Mouse (Mus musculus): ENCODE measurements at regions not wholly inside any gene's neighbourhood (a gene's known extent, or its start where the extent isn't known, plus 50 kb on each side); places are given as distances from the start of the nearest gene placed in this dataset.

DNA sequence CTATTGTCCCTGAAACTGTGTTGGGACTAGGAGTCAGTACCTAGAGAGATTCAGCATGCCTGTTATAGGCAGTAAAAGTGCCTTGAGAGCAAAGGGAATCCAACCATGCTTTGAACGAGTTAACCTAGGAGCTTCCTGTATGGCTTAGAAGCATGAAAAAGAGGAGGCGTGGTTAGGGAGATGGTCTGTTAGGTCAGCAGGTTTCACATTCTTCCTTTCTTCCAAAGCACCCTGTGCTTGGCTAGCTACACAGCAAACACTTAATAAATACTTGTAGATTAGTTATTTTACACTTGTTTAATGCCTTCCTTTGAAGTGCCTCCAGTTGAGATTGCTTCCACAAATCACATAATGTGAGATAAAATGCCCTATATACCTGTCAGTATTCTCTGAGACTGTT is 284.9 kb upstream of the Adgra3 start:
- Histone ChIP-seq H3K9ac (no peak overlapping the region), H3K27ac (replicated peaks) (no peak overlapping the region), H3K27me3 (no peaks in the 10 kb centered on the region), H3K36me3 (no peaks in the 10 kb centered on the region), H3K4me1 (replicated peaks) (no peaks in the 10 kb centered on the region), H3K9me3 (no peaks in the 10 kb centered on the region), H3K4me2 (no peak overlapping the region), H3K4me3 (no peak overlapping the region)
- 56% methylated on average over 2 of the region's 2 CpGs for WGBS
- no peak for ATAC-seq (ENCODE audit: low read depth)

DNA sequence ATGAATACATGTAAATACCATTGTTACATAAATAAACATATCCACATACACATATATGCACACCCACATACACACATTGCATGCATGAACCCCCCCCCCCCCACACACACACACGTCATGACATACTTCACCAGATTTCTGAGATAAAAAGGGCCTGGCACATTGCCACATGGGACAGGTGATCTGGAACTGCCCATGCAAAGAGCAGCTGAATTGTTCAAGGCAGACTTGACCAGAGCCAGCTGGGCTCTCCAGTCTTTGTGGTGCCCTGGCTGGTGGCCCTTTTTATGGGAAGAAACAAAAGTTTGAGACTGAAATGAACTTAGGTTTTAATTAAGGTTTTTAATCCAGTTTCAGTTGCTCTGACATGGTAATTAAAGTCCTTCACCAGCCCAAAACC is 250.7 kb upstream of the Adgra3 start:
- H3K4me2 ChIP-seq, result no peak overlapping the region
- H3K27ac ChIP-seq (replicated peaks), result no peak overlapping the region
- no peaks in the 10 kb centered on the region for H3K9me3 ChIP-seq
- H3K4me1 ChIP-seq (replicated peaks), result no peaks in the 10 kb centered on the region
- 60% methylated on average over 1 of the region's 1 CpGs for whole genome bisulfite sequencing
- no peak overlapping the region for H3K4me3 ChIP-seq
- H3K9ac ChIP-seq, result no peak overlapping the region
- no peaks in the 10 kb centered on the region for H3K36me3 ChIP-seq
- ATAC-seq (ENCODE audit: low read depth), result no peak
- no peaks in the 10 kb centered on the region for H3K27me3 ChIP-seq

DNA sequence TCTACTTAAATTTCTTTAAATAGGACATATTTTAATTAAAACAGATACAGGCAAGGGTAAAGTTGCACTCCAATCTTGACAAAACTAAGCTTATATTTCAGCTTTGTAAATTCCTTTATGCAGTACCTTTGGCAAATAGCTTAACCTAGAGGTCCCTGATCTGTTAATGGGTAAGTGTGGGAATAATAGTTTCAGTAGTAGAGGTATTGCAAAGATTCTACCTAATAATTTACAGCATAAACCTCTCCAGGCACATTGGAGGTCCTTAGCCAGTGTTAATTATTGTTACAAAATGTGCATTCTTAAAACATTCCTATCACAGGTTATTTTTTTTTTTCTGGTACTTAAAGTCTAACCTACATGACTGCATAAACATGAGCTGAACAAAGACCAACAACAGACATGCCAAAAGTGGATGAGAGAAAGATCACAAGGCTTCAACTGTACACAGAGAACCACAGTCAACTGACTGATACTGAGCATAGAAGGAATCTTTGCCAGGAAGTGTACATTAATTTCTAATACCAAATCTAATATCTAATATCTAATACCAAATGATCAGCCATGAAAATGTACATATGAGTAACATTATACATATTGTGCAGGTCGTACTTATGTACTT is 245.2 kb upstream of the Adgra3 start:
- no peak for ATAC-seq (ENCODE audit: low read depth)
- H3K4me1 ChIP-seq (replicated peaks), result no peaks in the 10 kb centered on the region
- H3K9ac ChIP-seq, result no peak overlapping the region
- WGBS, result 79% methylated on average over 1 of the region's 1 CpGs
- H3K9me3 ChIP-seq, result no peaks in the 10 kb centered on the region
- H3K27me3 ChIP-seq, result no peaks in the 10 kb centered on the region
- no peak overlapping the region for H3K4me2 ChIP-seq
- H3K4me3 ChIP-seq, result no peak overlapping the region
- H3K27ac ChIP-seq (replicated peaks), result no peak overlapping the region
- H3K36me3 ChIP-seq, result no peaks in the 10 kb centered on the region

DNA sequence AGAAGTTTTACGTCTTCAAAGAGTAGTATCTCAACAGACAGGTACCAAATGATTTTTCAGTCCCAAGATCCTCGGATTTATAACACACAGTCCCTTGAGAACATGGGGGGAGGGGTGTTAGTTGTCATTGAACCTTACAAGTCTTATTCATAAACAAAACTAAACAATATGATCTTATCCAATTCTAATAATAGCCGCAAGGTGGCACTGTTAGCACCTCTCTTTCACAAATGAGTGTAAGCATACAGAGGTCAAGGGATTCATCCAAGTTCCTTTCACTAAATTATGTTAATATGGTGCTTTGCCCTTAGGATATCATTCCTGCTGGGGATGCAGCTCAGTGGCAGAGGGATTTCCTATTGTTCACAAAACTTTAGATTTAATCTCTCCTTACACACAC is 235.0 kb upstream of the Adgra3 start:
- no peak overlapping the region for H3K9ac ChIP-seq
- H3K9me3 ChIP-seq, result no peaks in the 10 kb centered on the region
- WGBS, result 71% methylated on average over 3 of the region's 3 CpGs
- no peaks in the 10 kb centered on the region for H3K27me3 ChIP-seq
- H3K36me3 ChIP-seq, result no peaks in the 10 kb centered on the region
- H3K27ac ChIP-seq (replicated peaks), result no peak overlapping the region
- no peaks in the 10 kb centered on the region for H3K4me1 ChIP-seq (replicated peaks)
- no peak overlapping the region for H3K4me2 ChIP-seq
- H3K4me3 ChIP-seq, result no peak overlapping the region
- no peak for ATAC-seq (ENCODE audit: low read depth)

DNA sequence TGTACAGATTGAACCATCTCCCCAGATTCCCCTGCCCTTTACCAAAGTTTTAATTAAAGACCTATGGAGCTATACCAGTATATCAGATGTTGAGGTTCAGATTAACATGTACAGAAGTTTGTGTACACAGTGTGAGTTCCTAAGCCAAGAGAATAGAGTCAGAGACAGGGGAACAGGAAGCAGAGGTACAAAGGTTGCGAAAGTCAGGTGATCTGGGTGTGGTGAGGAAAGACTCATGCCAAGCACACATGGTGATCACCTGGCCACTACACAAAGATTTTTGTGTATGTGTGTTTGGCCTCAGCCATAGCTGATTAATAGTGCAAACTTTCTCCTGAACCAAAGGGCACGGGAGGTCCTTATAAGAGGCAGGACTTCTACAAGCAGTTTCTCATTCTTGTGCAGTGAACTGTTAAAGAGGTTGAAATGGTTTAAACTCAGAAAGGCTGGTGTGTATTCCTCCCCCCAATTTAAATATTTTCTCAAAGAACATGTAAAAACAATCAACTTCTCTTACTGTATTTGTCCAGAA is 232.1 kb upstream of the Adgra3 start:
- H3K9ac ChIP-seq, result no peak overlapping the region
- H3K27ac ChIP-seq (replicated peaks), result no peak overlapping the region
- no peaks in the 10 kb centered on the region for H3K4me1 ChIP-seq (replicated peaks)
- ATAC-seq (ENCODE audit: low read depth), result no peak
- no peaks in the 10 kb centered on the region for H3K36me3 ChIP-seq
- WGBS, result 73% methylated on average over 2 of the region's 2 CpGs
- no peak overlapping the region for H3K4me2 ChIP-seq
- H3K4me3 ChIP-seq, result no peak overlapping the region
- H3K9me3 ChIP-seq, result no peaks in the 10 kb centered on the region
- no peaks in the 10 kb centered on the region for H3K27me3 ChIP-seq

DNA sequence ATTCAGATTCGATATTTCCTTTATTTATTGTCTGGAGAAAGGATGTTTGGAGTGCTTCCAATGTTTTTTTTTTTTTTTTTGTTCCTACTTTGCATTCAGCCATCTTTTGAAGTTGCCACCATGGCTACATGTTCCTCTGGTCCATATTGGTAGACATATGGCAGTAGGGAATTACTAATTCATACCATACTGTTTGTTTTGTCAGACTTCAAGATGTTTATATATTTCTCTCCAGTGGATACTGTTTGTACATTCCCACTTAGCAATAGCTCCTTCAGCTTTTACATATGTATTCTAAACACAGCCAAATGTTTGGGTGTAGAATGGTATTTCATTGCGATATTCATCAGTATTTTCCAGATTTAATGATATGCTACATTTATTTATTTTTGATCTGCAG is 201.6 kb upstream of the Adgra3 start:
- WGBS, result 89% methylated on average over 2 of the region's 2 CpGs
- H3K27ac ChIP-seq (replicated peaks), result no peak overlapping the region
- no peaks in the 10 kb centered on the region for H3K4me1 ChIP-seq (replicated peaks)
- no peak for ATAC-seq (ENCODE audit: low read depth)
- no peak overlapping the region for H3K4me3 ChIP-seq
- H3K27me3 ChIP-seq, result no peaks in the 10 kb centered on the region
- no peak overlapping the region for H3K4me2 ChIP-seq
- no peaks in the 10 kb centered on the region for H3K9me3 ChIP-seq
- no peaks in the 10 kb centered on the region for H3K36me3 ChIP-seq
- H3K9ac ChIP-seq, result no peak overlapping the region

DNA sequence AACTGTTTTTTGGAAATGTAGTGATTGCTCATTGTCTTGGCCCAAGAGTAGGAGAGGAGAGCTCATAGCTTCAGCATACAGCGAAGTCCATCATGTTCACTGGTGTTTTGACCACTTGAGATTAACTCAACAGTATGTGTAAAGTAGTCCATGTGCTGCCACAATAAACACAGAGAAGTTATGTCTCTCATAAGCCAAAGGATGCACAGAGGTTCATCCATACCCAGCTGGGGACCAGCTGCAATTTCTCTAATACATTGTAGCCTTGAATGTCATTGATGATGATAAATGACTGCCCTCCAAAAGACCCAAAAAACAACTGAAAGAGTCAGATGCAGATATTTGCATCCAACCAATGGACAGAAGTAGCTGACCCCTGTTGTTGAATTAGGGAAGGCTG is 199.2 kb upstream of the Adgra3 start:
- Histone ChIP-seq H3K9ac (no peak overlapping the region), H3K9me3 (no peaks in the 10 kb centered on the region)
- WGBS, result 96% methylated on average over 1 of the region's 1 CpGs

GRCm38 (mm10) chr5:50234111-50234510 is 175.3 kb upstream of the Adgra3 start:
- ATAC-seq (ENCODE audit: low read depth), result no peak
- no peak overlapping the region for H3K4me3 ChIP-seq
- no peak overlapping the region for H3K27ac ChIP-seq (replicated peaks)
- no peak overlapping the region for H3K4me2 ChIP-seq
- no peak overlapping the region for H3K9ac ChIP-seq
- no peaks in the 10 kb centered on the region for H3K4me1 ChIP-seq (replicated peaks)
- H3K9me3 ChIP-seq, result no peaks in the 10 kb centered on the region
- H3K27me3 ChIP-seq, result no peaks in the 10 kb centered on the region
- WGBS, result 91% methylated on average over 2 of the region's 2 CpGs
- no peaks in the 10 kb centered on the region for H3K36me3 ChIP-seq

More for the DNA sequence above, 199.2 kb upstream of the Adgra3 start:
- Histone ChIP-seq H3K27ac (replicated peaks) (no peak overlapping the region), H3K4me2 (no peak overlapping the region), H3K4me3 (no peak overlapping the region), H3K4me1 (replicated peaks) (no peaks in the 10 kb centered on the region), H3K27me3 (no peaks in the 10 kb centered on the region), H3K36me3 (no peaks in the 10 kb centered on the region)
- no peak for ATAC-seq (ENCODE audit: low read depth)

GRCm38 (mm10) chr5:50216956-50217355 is 158.2 kb upstream of the Adgra3 start:
- Histone ChIP-seq H3K9ac (no peak overlapping the region), H3K9me3 (no peaks in the 10 kb centered on the region), H3K27me3 (no peaks in the 10 kb centered on the region), H3K4me2 (no peak overlapping the region), H3K4me1 (replicated peaks) (no peaks in the 10 kb centered on the region), H3K4me3 (no peak overlapping the region), H3K36me3 (no peaks in the 10 kb centered on the region), H3K27ac (replicated peaks) (no peak overlapping the region)
- 61% methylated on average over 4 of the region's 4 CpGs for WGBS
- ATAC-seq (ENCODE audit: low read depth), result no peak

- Histone ChIP-seq H3K27me3 (no peaks in the 10 kb centered on the region), H3K9me3 (no peaks in the 10 kb centered on the region), H3K9ac (no peak overlapping the region), H3K27ac (replicated peaks) (no peak overlapping the region), H3K4me2 (no peak overlapping the region), H3K4me3 (no peak overlapping the region), H3K36me3 (no peaks in the 10 kb centered on the region), H3K4me1 (replicated peaks) (no peaks in the 10 kb centered on the region)
- 49% methylated on average over 5 of the region's 5 CpGs for WGBS
- ATAC-seq (ENCODE audit: low read depth), result no peak
These were observed 157.2 kb upstream of the Adgra3 start for GRCm38 (mm10) chr5:50215960-50216359.

DNA sequence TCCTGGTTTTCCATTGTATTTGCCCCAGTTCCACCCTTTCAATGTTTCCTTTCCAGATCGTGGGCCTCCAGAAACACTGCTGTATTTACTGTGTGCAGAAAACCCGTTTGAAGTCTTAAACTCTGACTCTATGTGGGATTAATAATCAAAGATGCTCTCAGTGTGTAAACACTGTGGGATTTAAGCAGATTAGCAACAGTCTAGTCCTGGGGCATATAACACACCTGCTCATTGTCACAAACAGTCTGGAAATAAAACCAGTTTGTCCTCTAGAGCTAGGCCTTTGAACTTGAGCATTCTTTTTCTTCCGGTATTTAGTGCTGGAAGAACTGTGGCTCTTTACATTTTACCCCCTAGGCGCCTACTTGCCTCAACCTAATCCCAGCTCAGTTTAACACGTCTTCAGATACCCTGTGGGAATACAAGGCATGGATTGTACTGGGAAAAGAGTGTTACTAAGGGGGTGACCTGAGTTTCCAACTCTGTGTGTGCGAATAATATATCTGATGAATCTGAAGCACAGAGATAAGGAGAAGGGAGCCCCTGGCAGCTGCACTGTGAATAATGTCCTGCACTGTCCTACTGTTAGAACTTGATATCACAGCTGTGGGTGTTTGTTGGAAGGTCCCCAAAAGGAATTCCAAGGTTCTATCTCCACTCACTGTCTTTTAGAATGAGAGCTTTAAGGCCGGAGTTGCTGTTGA is 143.7 kb upstream of the Adgra3 start:
- Histone ChIP-seq H3K4me2 (no peak overlapping the region), H3K4me3 (no peak overlapping the region), H3K36me3 (no peaks in the 10 kb centered on the region), H3K27ac (replicated peaks) (no peak overlapping the region), H3K9me3 (no peaks in the 10 kb centered on the region), H3K9ac (no peak overlapping the region), H3K4me1 (replicated peaks) (no peaks in the 10 kb centered on the region), H3K27me3 (no peaks in the 10 kb centered on the region)
- ATAC-seq (ENCODE audit: low read depth), result no peak
- 74% methylated on average over 7 of the region's 7 CpGs for WGBS

DNA sequence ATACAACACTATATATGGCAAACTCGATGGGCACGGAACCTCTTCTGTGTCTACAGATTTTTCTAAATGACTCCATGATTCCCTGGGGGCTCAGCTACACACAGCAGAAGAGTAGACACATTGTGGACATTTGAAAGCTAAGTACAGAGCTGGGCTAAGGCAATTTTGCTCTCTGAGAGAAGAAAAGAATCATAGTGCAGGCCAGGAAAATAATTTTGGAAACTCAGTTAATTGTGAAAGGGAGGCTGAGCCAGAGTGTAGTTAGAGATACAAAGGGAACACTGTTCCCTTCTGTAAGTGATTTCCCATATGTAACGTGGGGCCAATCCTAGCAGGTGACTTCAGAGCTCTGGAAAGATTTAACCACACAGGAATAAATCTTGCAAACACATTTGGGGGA is 137.6 kb upstream of the Adgra3 start:
- no peak overlapping the region for H3K4me2 ChIP-seq
- no peaks in the 10 kb centered on the region for H3K27me3 ChIP-seq
- 65% methylated on average over 3 of the region's 3 CpGs for WGBS
- H3K36me3 ChIP-seq, result no peaks in the 10 kb centered on the region
- H3K4me1 ChIP-seq (replicated peaks), result no peaks in the 10 kb centered on the region
- H3K27ac ChIP-seq (replicated peaks), result peak overlapping the region; percentile 29; the same call in 1 of the 2 replicates
- no peak for ATAC-seq (ENCODE audit: low read depth)
- H3K9ac ChIP-seq, result no peak overlapping the region
- no peaks in the 10 kb centered on the region for H3K9me3 ChIP-seq
- H3K4me3 ChIP-seq, result no peak overlapping the region

- Histone ChIP-seq H3K4me1 (replicated peaks) (no peaks in the 10 kb centered on the region), H3K27me3 (no peaks in the 10 kb centered on the region), H3K36me3 (no peaks in the 10 kb centered on the region), H3K9me3 (no peaks in the 10 kb centered on the region), H3K4me3 (no peak overlapping the region), H3K27ac (replicated peaks) (peak overlapping the region; percentile 24; the same call in 1 of the 2 replicates), H3K9ac (no peak overlapping the region), H3K4me2 (no peak overlapping the region)
- WGBS, result 53% methylated on average over 3 of the region's 3 CpGs
- no peak for ATAC-seq (ENCODE audit: low read depth)
These were observed 137.2 kb upstream of the Adgra3 start for GRCm38 (mm10) chr5:50195993-50196392.
